Mouse (Mus musculus) CD4-positive, CD25-positive, alpha-beta regulatory T cell (primary cell): ENCODE measurements around the gene Prdx3. TPM values are rescaled to one million over a fixed set of nuclear protein-coding genes. Genes with fewer than 3 reads are reported as not detected.

Source experiments
- polyA plus RNA-seq: library from polyadenylated mRNA; unstranded; fragments of 100-300 nt; shearing (Covaris generic); gene quantifications from one replicate; pipeline ENCODE4 v1.2.1, GENCODE M21; 2017

The Prdx3 gene
- 101 TPM for polyA plus RNA-seq

DNA sequence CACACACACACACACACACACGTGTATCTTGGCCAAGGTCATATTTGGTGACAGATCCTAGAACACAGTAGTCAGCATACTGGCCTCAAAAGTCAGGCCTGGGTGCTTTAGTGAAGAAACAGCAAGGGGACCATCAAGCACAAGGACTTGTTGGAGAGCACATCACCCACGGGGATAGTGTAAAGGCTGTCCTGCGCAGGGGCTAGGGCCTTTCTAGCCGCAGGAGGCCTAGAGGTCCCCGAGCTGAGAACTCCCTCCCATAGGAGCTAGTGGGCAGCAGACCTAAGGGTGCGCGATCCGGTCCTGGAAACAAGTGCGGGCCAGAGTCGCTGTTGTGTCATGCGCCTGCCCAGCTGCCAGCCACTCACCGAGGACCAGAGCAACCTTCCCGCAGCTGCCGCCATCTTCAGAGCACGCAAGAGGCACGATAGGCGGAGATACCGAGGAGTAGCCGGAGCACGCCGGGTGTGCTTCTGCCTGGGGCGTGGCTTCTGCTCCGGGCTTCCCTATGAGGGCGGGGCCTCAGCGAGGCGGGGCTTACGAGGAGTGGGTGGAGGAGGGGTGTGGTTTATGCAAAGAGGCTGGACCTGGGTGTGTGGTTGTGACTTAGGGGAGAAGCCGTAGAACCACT, at the start of gene Prdx3:
Gene Prdx3, minus strand, starts transcription at position 493 of the 631 bp plus-strand sequence.

DNA sequence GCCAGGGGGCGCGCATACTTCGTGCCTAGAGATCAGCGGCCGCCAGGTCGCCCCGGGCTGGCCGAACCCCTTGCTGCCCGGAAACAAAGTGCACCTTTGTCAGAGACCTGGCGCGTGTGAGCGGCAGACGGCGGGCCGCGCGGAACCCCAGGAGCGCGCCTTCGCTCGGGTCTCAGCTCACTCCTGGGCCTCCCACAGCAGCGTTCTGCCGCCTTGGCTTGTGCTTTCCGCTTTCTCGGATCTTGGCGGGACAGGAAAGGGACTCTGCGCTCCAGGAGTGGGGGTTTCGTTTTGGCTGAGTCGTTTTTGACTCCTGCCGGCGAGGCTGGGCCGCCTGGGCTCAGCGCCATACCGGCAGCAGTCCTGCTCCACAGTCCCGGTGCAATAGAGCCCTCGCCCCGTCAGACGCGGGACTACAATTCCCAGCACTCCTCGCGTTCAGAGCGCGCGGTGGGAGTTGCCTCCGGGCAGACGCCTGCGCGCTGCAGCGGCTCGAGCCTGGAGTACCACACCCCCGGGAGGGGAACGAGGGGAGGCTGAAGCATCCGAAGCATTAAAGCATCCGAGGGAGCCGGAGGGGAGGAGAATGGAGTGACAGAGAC, 15.5 kb upstream of the Prdx3 start, which contains the start of gene Grk5:
Gene Grk5, plus strand, starts transcription at position 36 of the 602 bp plus-strand sequence.

DNA sequence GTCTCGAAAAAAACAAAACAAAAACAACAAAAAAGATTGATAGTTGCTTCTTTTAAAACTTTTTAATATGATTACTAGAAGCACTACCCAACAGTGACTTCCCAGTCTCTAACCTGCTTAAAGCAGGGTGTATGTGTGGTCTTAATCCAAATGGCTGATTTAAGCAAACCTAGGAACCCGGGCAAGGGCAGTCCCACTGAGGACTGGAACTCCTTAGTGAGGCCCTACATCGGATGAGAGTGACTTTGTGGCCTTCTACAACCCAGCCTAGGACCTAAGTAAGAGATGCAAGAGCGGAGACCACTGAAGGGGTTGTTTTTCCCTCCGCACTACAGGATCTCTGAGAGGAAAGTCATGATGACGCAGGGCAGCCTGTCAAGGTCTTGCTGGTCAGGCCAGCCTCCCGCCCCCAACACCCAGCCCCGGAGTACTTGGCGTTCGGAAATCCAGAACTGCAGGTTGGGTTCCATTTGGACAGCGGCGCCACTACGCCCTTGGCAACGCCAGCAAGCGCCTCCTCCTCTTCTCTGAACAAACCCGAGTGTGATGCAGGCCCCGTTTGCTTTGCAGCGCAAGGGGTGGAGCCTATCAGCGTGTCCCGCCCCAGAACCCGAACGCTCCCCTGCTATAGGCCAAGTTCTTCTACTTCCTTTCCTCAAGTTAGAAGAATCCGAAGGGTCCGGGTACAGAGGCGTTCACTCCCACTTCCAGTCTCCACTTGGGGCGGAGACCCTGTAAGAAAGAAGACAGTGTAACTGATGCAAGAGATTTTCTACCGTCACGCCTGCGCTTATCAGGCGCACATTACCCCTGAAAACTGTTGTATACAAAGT, 13.3 kb downstream of the Prdx3 start, which contains the start of gene Sfxn4:
Gene Sfxn4, minus strand, starts transcription at position 612 of the 833 bp plus-strand sequence.

Other genes starting within 250 kb of the Prdx3 start
- gene Nanos1, start 118.6 kb downstream of the Prdx3 start, polyA plus RNA-seq: 1.8 TPM
- gene Eif3a, start 83.9 kb downstream of the Prdx3 start, polyA plus RNA-seq: 103 TPM
- gene Fam45a, start 63.0 kb downstream of the Prdx3 start, polyA plus RNA-seq: 41.8 TPM
- 3.7 TPM for gene Sfxn4, start 13.1 kb downstream of the Prdx3 start, polyA plus RNA-seq
- gene Grk5, start 15.2 kb upstream of the Prdx3 start, polyA plus RNA-seq: 1.4 TPM